Mouse (Mus musculus) bone marrow, adult 2 months (tissue): ENCODE measurements around the gene Tspear.

Source experiments
- CTCF ChIP-seq: fragments of 200-500 bp; IDR thresholded peaks from 2 replicates; pipeline ENCODE4 v1.5.1; 2011; ENCODE audit warnings: low read length, control low read depth; ENCODE audit not compliant: control insufficient read depth, insufficient read depth
- POLR2A ChIP-seq: fragments of 200-500 bp; IDR thresholded peaks from 2 replicates; pipeline ENCODE4 v1.6.1; 2011; ENCODE audit warnings: low read depth, mild to moderate bottlenecking, control low read depth, low read length, borderline replicate concordance; ENCODE audit not compliant: control insufficient read depth

- TF ChIP-seq CTCF = no peak
- TF ChIP-seq POLR2A = no peak
These were observed 108.6 kb downstream of the Tspear start, which contains the start of gene Gm9639 for GRCm38 (mm10) chr10:77794976-77795375.
